Mouse (Mus musculus): ENCODE measurements around the gene Hmga2. TPM values are rescaled to one million over a fixed set of nuclear protein-coding genes. Genes with fewer than 3 reads are reported as not detected.
A peak's percentile ranks its signal among the peaks of the same experiment; 100 is the strongest.

The Hmga2 gene
- polyA plus RNA-seq, 1 experiment from 2014 or later = 7.8 TPM

- no peak overlapping the region for H3K9ac ChIP-seq (ENCODE audit: low read depth, low read length)
- ATAC-seq (replicated peaks; ENCODE audit: low FRiP score, low read depth) (no peak), DNase-seq (ENCODE audit: low spot score) (no peak)
- TF ChIP-seq CTCF (IDR thresholded peaks at IDR 0.05; ENCODE audit: low read depth) = no peak
- H3K9me3 ChIP-seq (replicated peaks; ENCODE audit: low read length) = no peaks in the 10 kb centered on the region
- no peak overlapping the region for H3K4me3 ChIP-seq (replicated peaks; ENCODE audit: low read depth, low read length)
- no peaks in the 10 kb centered on the region for H3K4me1 ChIP-seq (replicated peaks; ENCODE audit: insufficient read depth, low read length)
- no peaks in the 10 kb centered on the region for H3K27me3 ChIP-seq (ENCODE audit: insufficient read depth, low read length)
- H3K36me3 ChIP-seq (ENCODE audit: insufficient read depth, low read length) = no peaks in the 10 kb centered on the region
- H3K4me2 ChIP-seq (ENCODE audit: low read length) = no peak overlapping the region
- WGBS = 78% methylated on average over 4 of the region's 4 CpGs
- H3K27ac ChIP-seq = no peak overlapping the region
Observed at GRCm38 (mm10) chr10:120488526-120488925, 12.3 kb upstream of the Hmga2 start.

GRCm38 (mm10) chr10:120487881-120488280 lies 11.6 kb upstream of the Hmga2 start:
- no peak for ATAC-seq (replicated peaks; ENCODE audit: low FRiP score, low read depth)
- H3K4me1 ChIP-seq (replicated peaks; ENCODE audit: insufficient read depth, low read length) = no peaks in the 10 kb centered on the region
- 95% methylated on average over 1 of the region's 1 CpGs for WGBS
- DNase-seq (ENCODE audit: low spot score) = no peak
- no peak for TF ChIP-seq CTCF (IDR thresholded peaks at IDR 0.05; ENCODE audit: low read depth)
- no peaks in the 10 kb centered on the region for H3K9me3 ChIP-seq (replicated peaks; ENCODE audit: low read length)
- H3K36me3 ChIP-seq (ENCODE audit: insufficient read depth, low read length) = no peaks in the 10 kb centered on the region
- no peaks in the 10 kb centered on the region for H3K27me3 ChIP-seq (ENCODE audit: insufficient read depth, low read length)
- no peak overlapping the region for H3K4me3 ChIP-seq (replicated peaks; ENCODE audit: low read depth, low read length)
- H3K4me2 ChIP-seq (ENCODE audit: low read length) = no peak overlapping the region
- no peak overlapping the region for H3K27ac ChIP-seq
- H3K9ac ChIP-seq (ENCODE audit: low read depth, low read length) = no peak overlapping the region

- H3K4me3 ChIP-seq (replicated peaks; ENCODE audit: low read depth, low read length) = no peak overlapping the region
- H3K36me3 ChIP-seq (ENCODE audit: insufficient read depth, low read length) = no peaks in the 10 kb centered on the region
- no peak overlapping the region for H3K4me2 ChIP-seq (ENCODE audit: low read length)
- no peak for ATAC-seq (replicated peaks; ENCODE audit: low FRiP score, low read depth)
- no peak overlapping the region for H3K27ac ChIP-seq
- TF ChIP-seq CTCF (IDR thresholded peaks at IDR 0.05; ENCODE audit: low read depth) = no peak
- no peak for DNase-seq (ENCODE audit: low spot score)
- H3K9ac ChIP-seq (ENCODE audit: low read depth, low read length) = no peak overlapping the region
- 79% methylated on average over 1 of the region's 1 CpGs for WGBS
- H3K27me3 ChIP-seq (ENCODE audit: insufficient read depth, low read length) = no peaks in the 10 kb centered on the region
- no peaks in the 10 kb centered on the region for H3K9me3 ChIP-seq (replicated peaks; ENCODE audit: low read length)
- H3K4me1 ChIP-seq (replicated peaks; ENCODE audit: insufficient read depth, low read length) = no peaks in the 10 kb centered on the region
Observed at GRCm38 (mm10) chr10:120485461-120485860, 9.2 kb upstream of the Hmga2 start.

- H3K27ac ChIP-seq = no peak overlapping the region
- H3K27me3 ChIP-seq (ENCODE audit: insufficient read depth, low read length) = no peaks in the 10 kb centered on the region
- DNase-seq (ENCODE audit: low spot score) = no peak
- no peaks in the 10 kb centered on the region for H3K36me3 ChIP-seq (ENCODE audit: insufficient read depth, low read length)
- no peaks in the 10 kb centered on the region for H3K4me1 ChIP-seq (replicated peaks; ENCODE audit: insufficient read depth, low read length)
- H3K4me2 ChIP-seq (ENCODE audit: low read length) = no peak overlapping the region
- 46% methylated on average over 4 of the region's 4 CpGs for WGBS
- H3K9ac ChIP-seq (ENCODE audit: low read depth, low read length) = no peak overlapping the region
- ATAC-seq (replicated peaks; ENCODE audit: low FRiP score, low read depth) = no peak
- no peak overlapping the region for H3K4me3 ChIP-seq (replicated peaks; ENCODE audit: low read depth, low read length)
- no peak for TF ChIP-seq CTCF (IDR thresholded peaks at IDR 0.05; ENCODE audit: low read depth)
- no peaks in the 10 kb centered on the region for H3K9me3 ChIP-seq (replicated peaks; ENCODE audit: low read length)
Observed at GRCm38 (mm10) chr10:120484144-120484543, 7.9 kb upstream of the Hmga2 start.

- no peaks in the 10 kb centered on the region; the same call in none of the 2 replicates for H3K4me1 ChIP-seq (replicated peaks; ENCODE audit: insufficient read depth, low read length)
- H3K36me3 ChIP-seq (ENCODE audit: insufficient read depth, low read length) = no peaks in the 10 kb centered on the region
- H3K4me3 ChIP-seq (replicated peaks; ENCODE audit: low read depth, low read length) = peak overlapping the region; percentile 84
- no peaks in the 10 kb centered on the region for H3K9me3 ChIP-seq (replicated peaks; ENCODE audit: low read length)
- H3K27ac ChIP-seq = no peak overlapping the region
- no peaks in the 10 kb centered on the region for H3K27me3 ChIP-seq (ENCODE audit: insufficient read depth, low read length)
- DNase-seq (ENCODE audit: low spot score) (peak; percentile 76), ATAC-seq (replicated peaks; ENCODE audit: low FRiP score, low read depth) (no peak)
- 0 out of 2 replicates have a peak overlapping the region, but pooled peaks have one; percentile 13 for H3K9ac ChIP-seq (ENCODE audit: low read depth, low read length)
- WGBS = 2% methylated on average over 16 of the region's 16 CpGs
- no peak for TF ChIP-seq CTCF (IDR thresholded peaks at IDR 0.05; ENCODE audit: low read depth)
- peak overlapping the region; percentile 99 for H3K4me2 ChIP-seq (ENCODE audit: low read length)
Observed at GRCm38 (mm10) chr10:120478164-120478563, 1.9 kb upstream of the Hmga2 start.

- Histone ChIP-seq H3K4me3 (replicated peaks; ENCODE audit: low read depth, low read length) (peak overlapping the region; percentile 84), H3K27ac (peak overlapping the region; percentile 85), H3K4me1 (replicated peaks; ENCODE audit: insufficient read depth, low read length) (no peaks in the 10 kb centered on the region; the same call in none of the 2 replicates), H3K4me2 (ENCODE audit: low read length) (peak overlapping the region; percentile 99), H3K36me3 (ENCODE audit: insufficient read depth, low read length) (no peaks in the 10 kb centered on the region), H3K27me3 (ENCODE audit: insufficient read depth, low read length) (no peaks in the 10 kb centered on the region), H3K9me3 (replicated peaks; ENCODE audit: low read length) (no peaks in the 10 kb centered on the region), H3K9ac (ENCODE audit: low read depth, low read length) (peak overlapping the region; percentile 88)
- under 1% methylated on average over 21 of the region's 21 CpGs for WGBS
- DNase-seq (ENCODE audit: low spot score) (peak; percentile 49), ATAC-seq (replicated peaks; ENCODE audit: low FRiP score, low read depth) (0 out of 2 replicates have a peak, but pooled peaks have one; percentile 19)
- TF ChIP-seq CTCF (IDR thresholded peaks at IDR 0.05; ENCODE audit: low read depth) = no peak
Observed at GRCm38 (mm10) chr10:120477501-120477900, 1.2 kb upstream of the Hmga2 start.
